Mouse (Mus musculus): ENCODE measurements around the gene Bcan.

- no peak for TF ChIP-seq ZC3H11A (IDR thresholded peaks at IDR 0.05; ENCODE audit: borderline replicate concordance, low read depth, low read length)
- no peak for TF ChIP-seq HCFC1 (IDR thresholded peaks at IDR 0.05; ENCODE audit: borderline replicate concordance, insufficient read depth, low read length)
Measured at GRCm38 (mm10) chr3:87981214-87981760, 18.7 kb downstream of the Bcan start.

Measured in ES-E14 (cell line).